Mouse (Mus musculus) G1E (cell line): Measurements from ENCODE around the gene Cyp26b1.

Experiments
- CTCF ChIP-seq: IDR thresholded peaks from 2 replicates; pipeline ENCODE4 v1.5.1; 2012; ENCODE audit warnings: low read depth, low read length, inconsistent platforms, mixed read lengths
- GATA1 ChIP-seq: IDR thresholded peaks from 2 replicates; pipeline ENCODE4 v1.6.1; 2012; ENCODE audit warnings: borderline replicate concordance, low read length, inconsistent platforms, mixed read lengths
- GATA2 ChIP-seq: IDR thresholded peaks from 2 replicates; pipeline ENCODE4 v1.6.1; 2012; ENCODE audit warnings: low read depth, low read length, inconsistent platforms, borderline replicate concordance

- TF ChIP-seq CTCF = no peak
- no peak for TF ChIP-seq GATA1
- TF ChIP-seq GATA2 = no peak
Measured at GRCm38 (mm10) chr6:84570039-84570438, 23.7 kb downstream of the Cyp26b1 start.
